Mouse (Mus musculus): ENCODE data around the gene Gm853.

GRCm38 (mm10) chr4:130166061-130166460 lies 56.1 kb downstream of the Gm853 start:
- TF ChIP-seq EP300 (IDR thresholded peaks at IDR 0.05; ENCODE audit: low read depth) (no peak), CTCF (IDR thresholded peaks at IDR 0.05; ENCODE audit: low read depth) (no peak)

Measured in liver, embryonic 14.5 days (tissue).